Mouse (Mus musculus) heart, embryonic 10.5 days (tissue): Measurements from ENCODE around the gene Arsk. TPM values are rescaled to one million over a fixed set of nuclear protein-coding genes. Genes with fewer than 3 reads are reported as not detected.

Source experiments
- DNase-seq: peaks from one replicate; pipeline ENCODE4 v3.0.0-alpha.2; 2017; ENCODE audit warnings: low spot score
- H3K27ac ChIP-seq: fragments of 300-500 bp; sonication (generic); 2 replicates; pipeline ENCODE4 v1.5.1; 2016; ENCODE audit warnings: mild to moderate bottlenecking
- H3K27me3 ChIP-seq: fragments of 300-500 bp; sonication (generic); 2 replicates; pipeline ENCODE4 v1.6.1; 2016; ENCODE audit warnings: mild to moderate bottlenecking; ENCODE audit not compliant: poor library complexity, insufficient read depth, severe bottlenecking
- H3K36me3 ChIP-seq: fragments of 300-500 bp; sonication (generic); 2 replicates; pipeline ENCODE4 v1.6.1; 2016; ENCODE audit warnings: mild to moderate bottlenecking, moderate library complexity
- H3K4me1 ChIP-seq: fragments of 300-500 bp; sonication (generic); 2 replicates; pipeline ENCODE4 v1.6.1; 2016; ENCODE audit warnings: mild to moderate bottlenecking
- H3K4me3 ChIP-seq: fragments of 300-500 bp; sonication (generic); 2 replicates; pipeline ENCODE4 v1.5.1; 2016; ENCODE audit warnings: mild to moderate bottlenecking, moderate library complexity
- H3K9me3 ChIP-seq: fragments of 300-500 bp; sonication (generic); 2 replicates; pipeline ENCODE4 v1.6.1; 2016; ENCODE audit warnings: mild to moderate bottlenecking, moderate library complexity
- WGBS: fragments of 180-500 bp; shearing (Covaris S2); methylation state at CpG from one replicate; pipeline ENCODE4 v1.1.7; 2016; 5-methylcytosine and 5-hydroxymethylcytosine counted together
- polyA plus RNA-seq: library from polyadenylated mRNA; unstranded; fragments of >200 nt; fragmentation: Nextera tagmentation; extraction: Ambion mirVana; gene quantifications from 2 replicates; pipeline ENCODE4 v1.2.1, GENCODE M21; 2016

Gene Arsk
- polyA plus RNA-seq, result 2.7 and 3.8 TPM in 2 replicates

GRCm38 (mm10) chr13:76098493-76099303 lies at the start of gene Arsk, which contains the start of gene Ttc37:
TSS of gene Arsk (minus strand) at chr13:76098660.
TSS of gene Ttc37 (plus strand) at chr13:76098734.
- Histone ChIP-seq H3K27ac (peak within 1 kb of the TSS; percentile 89), H3K27me3 (no peaks in the 10 kb centered on the region), H3K4me1 (no peaks in the 10 kb centered on the region), H3K9me3 (no peaks in the 10 kb centered on the region), H3K36me3 (peaks cover 12% of the 10 kb centered on the region; the same call in 1 of the 2 replicates), H3K4me3 (peak within 1 kb of the TSS; percentile 86)
- WGBS, result under 1% methylated on average over 34 of the region's 34 CpGs
- DNase-seq, result peak; percentile 98

GRCm38 (mm10) chr13:76141117-76141808 lies 42.8 kb upstream of the Arsk start:
- H3K9me3 ChIP-seq, result no peaks in the 10 kb centered on the region
- no peak for DNase-seq
- 66% methylated on average over 12 of the region's 12 CpGs for WGBS
- H3K4me3 ChIP-seq, result no peak overlapping the region
- no peaks in the 10 kb centered on the region for H3K27me3 ChIP-seq
- peaks cover 43% of the 10 kb centered on the region for H3K36me3 ChIP-seq
- no peak overlapping the region for H3K27ac ChIP-seq
- H3K4me1 ChIP-seq, result no peaks in the 10 kb centered on the region

GRCm38 (mm10) chr13:76138862-76139261 lies 40.4 kb upstream of the Arsk start:
- Histone ChIP-seq H3K27me3 (no peaks in the 10 kb centered on the region), H3K36me3 (peaks cover 54% of the 10 kb centered on the region), H3K9me3 (no peaks in the 10 kb centered on the region), H3K27ac (no peak overlapping the region), H3K4me3 (no peak overlapping the region), H3K4me1 (no peaks in the 10 kb centered on the region)
- no peak for DNase-seq
- WGBS, result 91% methylated on average over 3 of the region's 3 CpGs

GRCm38 (mm10) chr13:76132415-76132814 lies 34.0 kb upstream of the Arsk start:
- peaks cover 67% of the 10 kb centered on the region for H3K36me3 ChIP-seq

GRCm38 (mm10) chr13:76128799-76129198 lies 30.3 kb upstream of the Arsk start:
- 94% methylated on average over 4 of the region's 4 CpGs for WGBS
- Histone ChIP-seq H3K4me1 (no peaks in the 10 kb centered on the region), H3K36me3 (peaks cover 71% of the 10 kb centered on the region), H3K4me3 (no peak overlapping the region), H3K9me3 (no peaks in the 10 kb centered on the region), H3K27ac (no peak overlapping the region), H3K27me3 (no peaks in the 10 kb centered on the region)
- no peak for DNase-seq

More at GRCm38 (mm10) chr13:76132415-76132814, 34.0 kb upstream of the Arsk start:
- H3K4me3 ChIP-seq, result no peak overlapping the region
- no peaks in the 10 kb centered on the region for H3K9me3 ChIP-seq
- DNase-seq, result no peak
- no peaks in the 10 kb centered on the region for H3K4me1 ChIP-seq
- WGBS, result 83% methylated on average over 4 of the region's 4 CpGs
- H3K27ac ChIP-seq, result no peak overlapping the region
- H3K27me3 ChIP-seq, result no peaks in the 10 kb centered on the region

DNA sequence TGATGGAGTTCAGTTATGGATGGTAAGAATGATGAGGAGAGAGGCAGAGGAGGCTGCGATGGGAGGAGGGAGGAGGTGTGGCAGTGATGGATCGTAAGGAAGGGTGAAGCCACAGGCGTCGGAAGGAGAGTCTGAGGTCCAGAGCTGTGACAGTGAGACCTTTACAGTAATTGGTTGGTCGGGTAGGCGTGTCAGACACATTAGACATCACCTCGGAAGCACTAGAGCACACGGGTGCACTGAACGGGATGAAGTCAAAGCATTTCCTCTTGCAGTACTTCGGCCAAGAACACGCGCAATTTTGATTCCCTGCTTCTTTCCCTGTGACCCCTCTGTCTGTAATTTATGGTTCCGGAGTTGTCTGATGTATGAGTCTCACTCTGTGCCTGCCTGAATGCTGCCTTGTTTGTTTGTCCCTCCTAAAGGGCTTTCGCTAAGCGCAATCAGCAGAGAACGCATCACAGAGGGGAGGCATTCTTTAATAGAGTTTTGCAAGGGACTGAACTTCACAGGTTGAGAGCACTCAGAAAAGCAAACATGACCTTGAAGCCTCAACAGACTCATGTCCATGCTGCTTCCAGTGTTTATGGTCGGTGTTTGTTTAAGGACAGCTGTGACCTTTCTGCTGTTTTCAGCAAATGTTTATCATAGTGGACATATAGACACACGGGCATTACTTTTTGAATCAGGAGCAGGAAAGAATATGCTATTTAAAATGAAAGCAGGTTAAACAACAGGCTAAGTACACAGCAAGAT lies 10.8 kb upstream of the Arsk start:
- Histone ChIP-seq H3K4me1 (no peaks in the 10 kb centered on the region), H3K27me3 (no peaks in the 10 kb centered on the region), H3K27ac (no peak overlapping the region), H3K9me3 (no peaks in the 10 kb centered on the region), H3K36me3 (peaks cover 41% of the 10 kb centered on the region), H3K4me3 (no peak overlapping the region)
- no peak for DNase-seq
- 92% methylated on average over 18 of the region's 18 CpGs for WGBS

DNA sequence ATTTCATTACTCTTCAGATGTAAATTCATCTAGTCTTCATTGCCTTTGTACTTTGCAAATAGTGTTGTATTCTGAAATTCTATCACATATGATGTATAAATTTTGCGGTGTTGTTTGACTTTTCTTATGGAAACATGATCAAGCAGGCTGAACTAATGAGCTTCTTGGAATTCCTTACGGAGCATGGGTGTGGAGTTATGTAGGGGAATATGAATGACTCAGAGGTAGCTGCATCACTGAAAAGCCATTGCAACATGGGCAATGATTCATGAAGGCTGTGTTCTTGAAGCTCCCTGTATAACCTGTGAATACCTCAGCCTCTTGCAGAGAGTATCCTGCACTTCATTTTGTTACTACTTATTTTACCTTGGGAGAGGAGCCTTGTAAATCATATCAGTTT lies 3.5 kb upstream of the Arsk start:
- 92% methylated on average over 2 of the region's 2 CpGs for WGBS
- Histone ChIP-seq H3K4me3 (no peak overlapping the region), H3K36me3 (peaks cover 12% of the 10 kb centered on the region; the same call in 1 of the 2 replicates), H3K27me3 (no peaks in the 10 kb centered on the region), H3K9me3 (no peaks in the 10 kb centered on the region), H3K27ac (no peak overlapping the region), H3K4me1 (no peaks in the 10 kb centered on the region)
- DNase-seq, result no peak

DNA sequence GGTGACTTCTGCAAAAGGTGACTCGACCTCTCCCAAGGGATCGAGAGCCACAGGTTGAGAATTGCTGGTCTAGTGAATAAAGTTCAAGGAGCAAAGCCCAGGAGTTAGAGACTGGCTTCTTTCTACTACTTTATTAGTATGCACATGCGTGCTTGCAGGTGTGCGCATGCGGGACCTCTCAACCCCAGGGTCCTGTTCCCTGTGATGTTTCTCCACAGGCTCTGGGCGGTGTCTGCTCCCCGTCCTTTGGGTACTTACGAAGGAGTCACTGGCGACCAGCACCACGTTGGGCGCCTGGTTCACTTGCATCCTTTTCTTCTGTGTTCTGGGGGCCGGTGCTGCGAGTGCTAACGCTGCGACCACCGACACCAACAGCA lies 356 bp downstream of the Arsk start:
- H3K27me3 ChIP-seq, result no peaks in the 10 kb centered on the region
- peak; percentile 84 for DNase-seq
- 5% methylated on average over 16 of the region's 16 CpGs for WGBS
- H3K27ac ChIP-seq, result peak overlapping the region; percentile 89
- no peaks in the 10 kb centered on the region for H3K9me3 ChIP-seq
- H3K36me3 ChIP-seq, result peaks cover 11% of the 10 kb centered on the region; the same call in 1 of the 2 replicates
- H3K4me3 ChIP-seq, result peak overlapping the region; percentile 86
- no peaks in the 10 kb centered on the region for H3K4me1 ChIP-seq

DNA sequence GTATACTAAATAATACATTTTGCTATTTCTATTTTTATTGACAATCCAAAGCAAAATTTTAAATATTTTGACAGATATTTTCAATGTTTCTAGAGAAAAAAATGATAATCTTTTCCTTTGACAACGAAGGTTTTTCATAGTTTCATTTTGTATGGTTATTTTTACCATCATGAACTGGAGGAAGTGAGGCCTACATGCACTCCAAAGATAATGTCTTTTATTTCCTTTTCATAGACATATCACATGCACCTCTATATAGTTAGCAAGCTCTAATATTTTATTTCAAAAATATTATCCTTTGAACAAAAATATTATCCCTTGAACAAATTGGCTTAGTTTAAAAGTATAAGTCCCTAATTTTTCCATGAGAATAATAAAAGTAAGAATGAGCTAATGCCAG lies 24.1 kb downstream of the Arsk start:
- Histone ChIP-seq H3K9me3 (no peaks in the 10 kb centered on the region), H3K27me3 (no peaks in the 10 kb centered on the region), H3K27ac (no peak overlapping the region), H3K36me3 (no peaks in the 10 kb centered on the region), H3K4me1 (no peaks in the 10 kb centered on the region), H3K4me3 (no peak overlapping the region)
- DNase-seq, result no peak
- 84% methylated on average over 1 of the region's 1 CpGs for WGBS

GRCm38 (mm10) chr13:76064363-76064945 lies 34.0 kb downstream of the Arsk start:
- no peak overlapping the region for H3K4me3 ChIP-seq
- H3K27me3 ChIP-seq, result no peaks in the 10 kb centered on the region
- no peak for DNase-seq
- no peaks in the 10 kb centered on the region; the same call in 1 of the 2 replicates for H3K36me3 ChIP-seq
- WGBS, result 82% methylated on average over 13 of the region's 13 CpGs
- no peaks in the 10 kb centered on the region for H3K4me1 ChIP-seq
- H3K9me3 ChIP-seq, result no peaks in the 10 kb centered on the region
- H3K27ac ChIP-seq, result no peak overlapping the region

- H3K9me3 ChIP-seq, result no peaks in the 10 kb centered on the region
- H3K4me3 ChIP-seq, result no peak overlapping the region
- no peak overlapping the region for H3K27ac ChIP-seq
- H3K4me1 ChIP-seq, result no peaks in the 10 kb centered on the region
- H3K27me3 ChIP-seq, result no peaks in the 10 kb centered on the region; the same call in 1 of the 2 replicates
- no peak for DNase-seq
- WGBS, result 92% methylated on average over 4 of the region's 4 CpGs
- H3K36me3 ChIP-seq, result no peaks in the 10 kb centered on the region; the same call in 1 of the 2 replicates
These were observed 34.9 kb downstream of the Arsk start for GRCm38 (mm10) chr13:76063548-76063947.

GRCm38 (mm10) chr13:76062569-76062968 lies 35.9 kb downstream of the Arsk start:
- H3K27ac ChIP-seq, result no peak overlapping the region
- 91% methylated on average over 3 of the region's 3 CpGs for WGBS

More at GRCm38 (mm10) chr13:76062569-76062968, 35.9 kb downstream of the Arsk start:
- Histone ChIP-seq H3K9me3 (no peaks in the 10 kb centered on the region), H3K27me3 (peaks cover 7% of the 10 kb centered on the region; the same call in 1 of the 2 replicates), H3K4me3 (no peak overlapping the region), H3K36me3 (no peaks in the 10 kb centered on the region; the same call in 1 of the 2 replicates), H3K4me1 (no peaks in the 10 kb centered on the region)
- DNase-seq, result no peak
